Comparison of ENCODE assay signal across 23 mouse cellular contexts in genomic region chr5:92688569-92688968, GRCm38 (mm10). TPM values are rescaled to one million over a fixed set of nuclear protein-coding genes. Genes with fewer than 3 reads are reported as not detected.
DNase-seq lines count a peak whose midpoint lies in the region; ATAC-seq and TF ChIP-seq lines count a peak whose summit lies in the region.
"Had no signal": no experiment of that assay in that cellular context is flagged by ENCODE, and none has a peak within 500 bp of the region (broad histone marks: within the 10 kb centered on the region; RNA-seq: fewer than 3 reads in every experiment).

No protein-coding gene starts in this region.

- H3K36me3 ChIP-seq in forebrain, embryonic 16.5 days (ENCODE audit: control insufficient read depth, insufficient read depth), result no peaks in the 10 kb centered on the region
- H3K36me3 ChIP-seq in forebrain, embryonic 10.5 days (replicated peaks), result peaks cover 28% of the 10 kb centered on the region
- no peaks in the 10 kb centered on the region for H3K36me3 ChIP-seq in embryonic facial prominence, embryonic 15.5 days
- no peaks in the 10 kb centered on the region for H3K36me3 ChIP-seq in stomach, postnatal 0 days (ENCODE audit: control insufficient read depth, insufficient read depth, low read length)
- H3K36me3 ChIP-seq: embryonic facial prominence, embryonic 13.5 days; forebrain, embryonic 12.5 days; heart, embryonic 10.5 days; hindbrain, embryonic 12.5 days; hindbrain, embryonic 15.5 days had no signal

- WGBS in forebrain, embryonic 16.5 days, result 86% methylated on average over 9 of the region's 9 CpGs
- 87% methylated on average over 9 of the region's 9 CpGs for WGBS in forebrain, embryonic 10.5 days
- 74% methylated on average over 9 of the region's 9 CpGs for WGBS in embryonic facial prominence, embryonic 15.5 days
- 76% methylated on average over 9 of the region's 9 CpGs for WGBS in stomach, postnatal 0 days

- H3K4me3 ChIP-seq in forebrain, embryonic 16.5 days (replicated peaks; ENCODE audit: low read length), result no peak overlapping the region
- no peak overlapping the region for H3K4me3 ChIP-seq in forebrain, embryonic 10.5 days
- no peak overlapping the region for H3K4me3 ChIP-seq in embryonic facial prominence, embryonic 15.5 days (replicated peaks)
- H3K4me3 ChIP-seq in stomach, postnatal 0 days (ENCODE audit: low read depth, low read length), result no peak overlapping the region
- H3K4me3 ChIP-seq: embryonic facial prominence, embryonic 13.5 days; forebrain, embryonic 12.5 days; heart, adult 2 months; heart, embryonic 10.5 days; hindbrain, embryonic 12.5 days; hindbrain, embryonic 15.5 days had no signal

- TF ChIP-seq EP300 in stomach, postnatal 0 days (optimal IDR thresholded peaks at IDR 0.05), result no peak

- ATAC-seq in forebrain, embryonic 16.5 days, result 0 out of 2 replicates have a peak, but pooled peaks have one; percentile 27
- peak; percentile 65; the same call in 1 of the 2 replicates for ATAC-seq in embryonic facial prominence, embryonic 15.5 days (ENCODE audit: insufficient number of reproducible peaks, low FRiP score, low TSS enrichment, low read depth)
- no peak for ATAC-seq in stomach, postnatal 0 days (ENCODE audit: low FRiP score, low TSS enrichment)
- ATAC-seq: activated CD4-positive, CD25-positive, alpha-beta regulatory T cell, adult 4 months; CD4-positive, CD25-positive, alpha-beta regulatory T cell, adult 4 months; intestine, postnatal 0 days had no signal

- TF ChIP-seq CTCF in stomach, postnatal 0 days (IDR thresholded peaks at IDR 0.05; ENCODE audit: low read depth), result no peak

- H3K4me2 ChIP-seq in forebrain, embryonic 16.5 days (ENCODE audit: low read length), result no peak overlapping the region
- no peak overlapping the region for H3K4me2 ChIP-seq in embryonic facial prominence, embryonic 15.5 days (replicated peaks)
- no peak overlapping the region for H3K4me2 ChIP-seq in stomach, postnatal 0 days (replicated peaks; ENCODE audit: low read depth)
- H3K4me2 ChIP-seq: embryonic facial prominence, embryonic 13.5 days; forebrain, embryonic 12.5 days; hindbrain, embryonic 12.5 days; hindbrain, embryonic 15.5 days had no signal

- no peak overlapping the region for H3K27ac ChIP-seq in forebrain, embryonic 16.5 days (ENCODE audit: low read length)
- no peak overlapping the region for H3K27ac ChIP-seq in forebrain, embryonic 10.5 days
- no peak overlapping the region for H3K27ac ChIP-seq in embryonic facial prominence, embryonic 15.5 days (replicated peaks)
- H3K27ac ChIP-seq in stomach, postnatal 0 days (replicated peaks), result no peak overlapping the region
- H3K27ac ChIP-seq: embryonic facial prominence, embryonic 13.5 days; forebrain, embryonic 12.5 days; heart, adult 2 months; heart, embryonic 10.5 days; hindbrain, embryonic 12.5 days; hindbrain, embryonic 15.5 days had no signal

- no peak overlapping the region for H3K9ac ChIP-seq in forebrain, embryonic 16.5 days (replicated peaks; ENCODE audit: low read depth, low read length)
- H3K9ac ChIP-seq in embryonic facial prominence, embryonic 15.5 days, result no peak overlapping the region
- H3K9ac ChIP-seq in stomach, postnatal 0 days (ENCODE audit: low read length), result no peak overlapping the region
- H3K9ac ChIP-seq: embryonic facial prominence, embryonic 13.5 days; forebrain, embryonic 12.5 days; hindbrain, embryonic 12.5 days; hindbrain, embryonic 15.5 days had no signal

- DNase-seq in forebrain, embryonic 10.5 days (ENCODE audit: extremely low spot score, low spot score), result no peak
- peak; percentile 14 for DNase-seq in right cerebral cortex, postnatal 25 days
- no peak for DNase-seq in right cerebral cortex, postnatal 4 days
- no peak for DNase-seq in stomach, postnatal 0 days (ENCODE audit: low spot score)
- DNase-seq: adrenal gland, adult 8-10 months; adrenal gland, postnatal 25 days; cerebellum, adult 18-20 months; cerebellum, adult 9-10 months; cerebellum, postnatal 14 days; gastrocnemius, postnatal 25 days; heart, adult 2 months; kidney, adult 2 months had no signal

- no peaks in the 10 kb centered on the region for H3K4me1 ChIP-seq in forebrain, embryonic 16.5 days (replicated peaks; ENCODE audit: control insufficient read depth, insufficient read depth, low read length)
- peaks cover 36% of the 10 kb centered on the region for H3K4me1 ChIP-seq in forebrain, embryonic 10.5 days
- peaks cover under 1% of the 10 kb centered on the region; the same call in 1 of the 2 replicates for H3K4me1 ChIP-seq in embryonic facial prominence, embryonic 15.5 days
- 0 out of 2 replicates have a peak, but pooled peaks cover under 1% of the 10 kb centered on the region for H3K4me1 ChIP-seq in stomach, postnatal 0 days (replicated peaks; ENCODE audit: control insufficient read depth, insufficient read depth)
- H3K4me1 ChIP-seq: embryonic facial prominence, embryonic 13.5 days had no signal

- no peaks in the 10 kb centered on the region for H3K27me3 ChIP-seq in forebrain, embryonic 16.5 days (replicated peaks; ENCODE audit: control insufficient read depth, insufficient read depth, low read length)
- no peaks in the 10 kb centered on the region for H3K27me3 ChIP-seq in forebrain, embryonic 10.5 days (ENCODE audit: poor library complexity, severe bottlenecking)
- peaks cover 4% of the 10 kb centered on the region; the same call in 1 of the 2 replicates for H3K27me3 ChIP-seq in embryonic facial prominence, embryonic 15.5 days
- no peaks in the 10 kb centered on the region for H3K27me3 ChIP-seq in stomach, postnatal 0 days (ENCODE audit: control insufficient read depth, insufficient read depth, low read length)
- H3K27me3 ChIP-seq: embryonic facial prominence, embryonic 13.5 days; forebrain, embryonic 12.5 days; hindbrain, embryonic 12.5 days; hindbrain, embryonic 15.5 days had no signal

- no peaks in the 10 kb centered on the region for H3K9me3 ChIP-seq in forebrain, embryonic 16.5 days (ENCODE audit: control insufficient read depth, low read length)
- H3K9me3 ChIP-seq in forebrain, embryonic 10.5 days, result peaks cover 15% of the 10 kb centered on the region
- H3K9me3 ChIP-seq in embryonic facial prominence, embryonic 15.5 days (replicated peaks), result no peaks in the 10 kb centered on the region
- H3K9me3 ChIP-seq in stomach, postnatal 0 days (ENCODE audit: control insufficient read depth, low read length), result no peaks in the 10 kb centered on the region
- H3K9me3 ChIP-seq: embryonic facial prominence, embryonic 13.5 days; forebrain, embryonic 12.5 days; heart, embryonic 10.5 days; hindbrain, embryonic 12.5 days; hindbrain, embryonic 15.5 days had no signal

RNA-seq across cellular contexts. Expression of gene Shroom3, which starts 5.3 kb away (rescaled TPM):
- 1.2 and 1.4 TPM in 2 replicates for polyA plus RNA-seq in forebrain, embryonic 16.5 days (2015; fragmentation: Nextera tagmentation; extraction: Ambion mirVana)
- 8.1 and 9.1 TPM in 2 replicates for polyA plus RNA-seq in forebrain, embryonic 10.5 days (2016; fragmentation: Nextera tagmentation; extraction: Ambion mirVana)
- polyA plus RNA-seq in embryonic facial prominence, embryonic 15.5 days (2015; fragmentation: Nextera tagmentation; extraction: Ambion mirVana), result 3.9 and 4.1 TPM in 2 replicates
- 11.4 and 15.0 TPM in 2 replicates for polyA plus RNA-seq in stomach, postnatal 0 days (2015; fragmentation: Nextera tagmentation; extraction: Ambion mirVana)
- polyA plus RNA-seq: activated CD4-positive, CD25-positive, alpha-beta regulatory T cell, adult 4 months; CD4-positive, CD25-positive, alpha-beta regulatory T cell, adult 4 months had no signal

RNA-seq across cellular contexts. Expression of gene Ccdc158, which starts 13.5 kb away (rescaled TPM):
- polyA plus RNA-seq in forebrain, embryonic 16.5 days (2015; fragmentation: Nextera tagmentation; extraction: Ambion mirVana), result 0.32 and 0.40 TPM in 2 replicates
- 0.86 and 1.4 TPM in 2 replicates for polyA plus RNA-seq in forebrain, embryonic 10.5 days (2016; fragmentation: Nextera tagmentation; extraction: Ambion mirVana)
- 1.1 TPM in 2 replicates for polyA plus RNA-seq in embryonic facial prominence, embryonic 15.5 days (2015; fragmentation: Nextera tagmentation; extraction: Ambion mirVana)
- 0.24 and 0.31 TPM in 2 replicates for polyA plus RNA-seq in stomach, postnatal 0 days (2015; fragmentation: Nextera tagmentation; extraction: Ambion mirVana)
- polyA plus RNA-seq: activated CD4-positive, CD25-positive, alpha-beta regulatory T cell, adult 4 months; C2C12; CD4-positive, CD25-positive, alpha-beta regulatory T cell, adult 4 months; heart, adult 2 months had no signal
